Mouse (Mus musculus) T-cell, adult 2 months (primary cell): ENCODE results near the gene Hsfy2.

Source experiments
- DNase-seq: peaks from one replicate; pipeline ENCODE4 v3.0.0; 2022; ENCODE audit warnings: low spot score

Gene Hsfy2

DNA sequence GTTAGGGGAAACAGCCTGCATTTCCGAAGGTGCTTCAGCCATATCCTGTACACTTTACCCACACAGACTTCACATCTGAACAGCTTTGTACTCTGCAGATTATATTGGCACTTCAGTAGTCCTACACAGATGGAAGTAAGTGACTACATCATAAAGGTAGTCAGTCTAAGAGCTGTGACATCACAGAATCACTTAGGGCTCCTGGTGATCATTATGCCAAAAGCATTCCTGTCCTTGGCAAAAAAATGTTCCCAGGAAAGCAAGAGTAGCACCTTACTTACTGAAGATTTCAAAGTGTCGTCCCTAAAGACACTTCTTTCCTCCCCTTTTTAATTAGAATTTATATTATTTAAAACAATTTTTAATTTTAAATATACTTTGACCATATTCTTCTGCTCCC, at the start of gene Hsfy2:
TSS of gene Hsfy2 (minus strand) at position 101 of the 400 bp plus-strand sequence.
- DNase-seq = no peak

DNA sequence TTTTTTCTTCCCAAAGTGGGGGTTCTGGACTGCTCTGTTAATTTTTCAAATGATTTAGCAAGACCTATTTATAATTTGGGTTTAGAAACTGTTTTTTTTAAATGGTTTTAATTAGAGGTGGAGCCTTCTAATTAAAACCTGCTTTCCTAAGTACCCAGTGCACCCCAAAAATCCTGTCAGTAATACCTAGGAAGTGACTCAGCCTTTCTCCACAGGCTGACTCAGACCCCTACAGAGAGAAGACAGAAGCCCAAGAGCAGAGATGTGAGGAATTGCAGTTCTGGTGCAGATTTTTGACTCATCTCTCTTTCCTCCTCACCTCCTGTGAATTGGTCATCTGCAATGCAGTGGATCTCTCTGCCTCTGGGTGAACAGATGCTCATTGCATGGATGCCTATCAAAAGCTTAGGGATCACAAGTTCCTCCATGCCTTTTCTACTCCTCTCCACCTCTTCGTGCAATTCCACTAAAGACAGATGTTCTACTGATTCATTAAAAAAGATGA, 47.9 kb upstream of the Hsfy2 start:
- DNase-seq = no peak

DNA sequence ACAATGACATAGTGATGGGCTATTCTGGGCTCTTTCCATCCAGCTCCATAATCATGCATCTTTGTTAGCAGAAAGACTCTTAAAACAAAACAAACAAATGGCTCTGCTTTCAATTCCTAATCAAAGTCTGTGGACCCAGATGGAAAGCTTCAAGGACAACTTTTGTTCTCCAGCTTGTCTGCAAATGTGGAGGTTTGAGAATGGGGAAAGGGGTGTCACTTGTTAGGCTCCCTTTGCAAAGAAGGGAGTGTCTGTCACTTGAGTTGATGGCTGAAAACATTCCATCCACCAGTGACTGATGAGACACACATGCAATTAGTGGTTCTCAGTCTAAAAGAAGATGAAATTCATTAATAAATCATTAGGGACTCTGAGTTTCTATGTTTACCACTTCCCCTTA, 47.3 kb upstream of the Hsfy2 start:
- DNase-seq = no peak

DNA sequence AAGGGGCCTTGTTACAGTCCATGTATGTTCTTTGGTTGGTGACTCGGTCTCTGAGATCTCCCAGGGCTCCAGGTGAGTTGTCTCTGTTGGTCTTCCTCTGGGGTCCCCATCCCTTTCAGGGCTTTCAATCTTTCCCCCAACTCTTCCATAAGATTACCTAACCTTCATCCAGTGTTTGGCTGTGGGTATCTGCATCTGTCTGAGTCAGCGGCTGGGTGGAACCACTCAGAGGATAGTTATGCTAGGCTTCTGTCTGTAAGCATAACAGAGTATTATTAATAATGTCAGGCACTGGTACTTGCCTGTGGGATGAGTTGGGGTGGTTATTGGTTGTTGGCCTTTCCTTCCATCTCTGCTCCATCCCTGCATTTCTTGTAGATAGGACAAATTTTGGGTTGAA, 44.0 kb upstream of the Hsfy2 start:
- DNase-seq = no peak

DNA sequence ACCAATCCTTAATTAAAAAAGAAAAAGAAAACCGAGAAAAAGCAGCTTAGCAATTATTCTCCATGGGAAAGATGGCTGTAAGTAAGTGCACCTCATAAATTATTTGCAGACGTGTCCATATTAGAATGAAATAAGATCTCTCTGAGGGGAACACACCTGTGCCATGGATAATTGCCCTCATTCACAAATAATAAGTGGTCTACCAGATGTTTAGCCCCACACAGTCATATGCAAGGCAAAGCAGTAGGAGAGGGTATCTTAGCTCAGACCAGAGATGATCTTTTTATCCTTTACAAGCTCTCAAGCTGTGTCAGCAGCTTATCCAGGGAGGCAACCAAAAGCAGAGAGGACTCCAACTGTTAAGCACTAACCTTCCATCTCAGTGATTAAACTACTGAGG, 38.0 kb upstream of the Hsfy2 start:
- no peak for DNase-seq

DNA sequence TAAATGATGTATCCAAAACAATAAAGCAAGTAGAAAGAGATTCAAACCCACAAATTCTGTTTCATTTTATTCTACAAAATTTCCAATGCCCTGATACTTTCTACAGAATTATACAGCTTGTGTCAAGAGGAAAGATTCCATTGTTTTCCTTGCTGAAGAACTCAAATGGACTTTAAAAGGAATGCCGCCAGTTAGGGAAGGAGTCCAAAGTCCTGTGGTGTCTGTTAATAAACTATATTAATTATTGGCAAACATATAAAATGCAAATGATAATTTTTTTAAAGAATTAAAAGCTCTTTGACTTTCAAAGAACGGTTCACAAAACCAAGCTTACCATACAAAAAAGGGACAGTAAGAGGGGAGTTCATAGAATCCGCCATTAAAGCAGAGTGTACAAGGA, 37.4 kb upstream of the Hsfy2 start:
- no peak for DNase-seq

DNA sequence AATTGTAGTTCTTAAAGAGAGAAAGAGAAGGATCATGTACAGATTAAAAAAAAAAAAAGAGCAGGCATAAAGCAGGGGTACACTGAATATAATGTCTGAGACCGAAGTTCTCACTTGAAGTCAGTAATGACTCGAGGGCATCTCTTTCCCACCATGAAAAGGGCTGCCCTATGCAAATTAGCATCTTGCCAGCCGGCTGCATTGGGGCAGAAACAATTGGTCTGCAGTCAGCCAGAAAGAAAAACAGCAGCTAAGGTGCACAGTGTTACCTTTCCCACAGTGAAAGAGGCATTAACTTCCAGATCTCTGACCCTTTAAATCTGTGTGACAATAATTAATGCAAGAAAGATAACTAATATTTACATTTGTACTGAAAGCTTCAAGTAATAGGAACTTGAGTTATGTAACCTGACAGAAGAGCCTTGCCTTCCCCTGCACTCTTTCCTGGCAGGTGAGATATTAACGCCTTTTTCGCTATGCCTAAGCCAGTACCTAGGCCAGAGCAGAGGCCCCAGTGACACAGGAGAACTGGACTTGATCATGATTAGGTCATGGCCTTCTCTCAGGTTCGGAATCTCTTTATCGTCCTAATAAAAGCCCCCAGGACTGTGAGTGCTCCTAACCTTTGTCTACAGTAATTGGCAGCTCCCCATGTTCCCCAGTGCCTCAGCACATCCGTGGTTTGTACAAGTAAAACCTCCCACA, 34.2 kb upstream of the Hsfy2 start:
- no peak for DNase-seq

DNA sequence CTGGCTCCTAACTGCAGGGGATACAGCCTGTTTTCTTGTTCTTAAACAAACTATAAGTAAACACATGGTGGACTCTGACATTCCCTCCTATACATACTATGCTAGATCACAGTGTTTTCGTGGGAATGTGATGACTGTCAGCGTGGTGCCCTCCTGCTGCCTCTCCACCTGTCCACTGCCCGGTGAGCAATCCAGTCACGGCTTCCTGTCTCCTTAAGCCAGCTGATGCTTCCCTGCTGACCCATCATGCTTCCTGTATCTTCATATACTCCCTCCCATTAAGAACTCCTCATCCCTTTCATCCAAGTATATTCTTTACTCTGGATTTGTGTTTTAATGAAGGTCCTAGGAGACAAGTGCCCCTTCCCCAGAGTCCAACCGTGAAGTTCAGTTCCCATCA, 33.3 kb upstream of the Hsfy2 start:
- no peak for DNase-seq

DNA sequence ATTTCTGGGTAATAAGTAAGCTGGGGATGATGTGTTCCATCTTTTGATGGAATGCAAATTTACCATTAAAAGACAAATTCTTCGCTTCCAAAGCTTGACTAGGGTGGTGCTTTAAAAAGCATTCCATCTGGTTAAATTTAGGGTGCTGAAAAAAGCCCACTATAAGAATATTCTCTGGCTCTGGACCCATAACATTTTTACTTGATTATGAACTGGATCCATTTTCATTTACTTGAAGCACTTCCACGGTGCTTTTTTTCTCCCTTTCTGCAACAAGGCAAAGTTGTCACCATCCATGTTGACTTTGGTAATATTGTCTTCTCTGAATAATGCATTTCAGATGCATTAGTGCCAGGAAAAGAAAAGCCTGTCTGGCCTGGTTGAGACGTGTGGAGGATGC, 27.4 kb upstream of the Hsfy2 start:
- no peak for DNase-seq

DNA sequence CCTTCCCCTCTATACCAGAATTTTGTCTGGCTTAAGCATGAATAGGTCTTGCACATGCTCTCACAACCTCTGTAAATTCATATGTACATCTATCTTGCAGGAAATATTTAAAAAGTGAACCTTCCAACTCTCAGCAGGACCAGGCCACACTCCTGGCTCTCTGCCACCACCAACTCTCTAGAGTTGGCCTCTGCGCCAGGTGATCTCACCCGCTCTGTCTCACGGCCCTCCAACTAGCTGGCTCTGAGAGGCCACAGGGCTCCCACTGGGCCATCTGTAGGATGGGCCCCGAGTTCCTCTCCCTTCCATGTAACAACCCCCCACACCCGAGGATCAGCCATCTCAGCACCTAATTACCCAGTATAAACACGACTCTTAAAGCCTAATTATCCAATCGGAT, 10.4 kb downstream of the Hsfy2 start:
- no peak for DNase-seq

DNA sequence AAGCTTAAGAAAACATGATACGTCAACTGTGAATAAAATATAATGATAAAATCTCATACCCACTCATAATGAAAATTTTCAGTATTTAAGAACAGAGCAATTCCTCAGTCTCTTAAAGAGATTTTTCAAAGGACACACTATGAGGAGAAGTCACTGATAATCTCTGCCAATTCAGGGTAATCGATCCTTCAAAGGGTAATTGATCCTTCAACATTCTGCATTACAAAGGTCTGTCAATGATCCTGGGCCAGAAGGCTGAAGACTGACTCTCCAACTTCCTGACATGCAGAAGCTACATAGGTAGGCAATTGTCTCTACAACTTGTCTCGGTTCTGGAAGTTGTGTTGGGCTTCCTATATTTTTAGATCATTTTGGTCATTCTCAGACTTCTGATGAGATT, 12.9 kb downstream of the Hsfy2 start:
- DNase-seq = no peak

DNA sequence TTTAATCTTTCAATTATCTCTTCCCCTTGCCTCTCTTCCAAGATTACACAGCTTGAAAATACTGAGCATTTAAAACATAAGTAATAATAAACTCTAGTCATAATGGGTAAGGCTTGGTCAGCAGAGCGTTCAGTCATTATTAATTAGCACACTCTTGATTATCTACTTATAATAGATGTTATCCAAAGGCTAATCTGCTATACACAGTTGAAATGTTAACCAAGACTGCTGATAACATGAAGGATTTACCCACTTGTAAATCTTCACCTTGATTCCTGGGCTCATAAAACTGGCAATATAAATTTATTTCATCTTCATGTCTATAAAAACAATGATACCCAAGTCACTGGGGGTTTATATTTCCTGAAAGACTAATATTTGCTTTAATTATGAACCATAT, 24.9 kb downstream of the Hsfy2 start:
- no peak for DNase-seq
